Mouse (Mus musculus): ENCODE results near the gene Scaf8. TPM values are rescaled to one million over a fixed set of nuclear protein-coding genes. Genes with fewer than 3 reads are reported as not detected.
A peak's percentile ranks its signal among the peaks of the same experiment; 100 is the strongest.
"Not testable (repeated sequence)": the region's sequence is repeated elsewhere in the genome, so short reads cannot be mapped to it uniquely, and the experiment has no call there.

Gene Scaf8
- polyA plus RNA-seq, 1 experiment from 2014 or later: 24.9 TPM

DNA sequence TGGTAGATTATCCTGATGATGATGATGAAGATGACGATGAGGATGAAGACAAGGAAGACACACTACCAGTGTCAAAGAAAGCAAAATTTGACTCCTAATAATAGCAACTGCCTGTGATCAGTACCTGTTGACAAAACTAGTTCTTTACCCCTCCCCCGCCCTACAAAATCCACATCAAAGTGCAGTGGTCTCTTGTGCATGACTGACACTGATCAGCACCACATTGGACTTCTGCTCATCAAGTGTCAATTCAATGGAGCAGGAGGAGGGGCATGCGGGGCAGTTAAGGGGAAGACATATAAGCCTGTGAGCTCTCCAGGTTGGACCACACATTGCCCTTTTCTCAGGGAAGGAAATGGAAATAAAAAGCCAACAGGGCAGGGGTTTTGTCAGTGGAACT lies 29.6 kb upstream of the Scaf8 start:
- no peak overlapping the region for H3K27ac ChIP-seq
- no peaks in the 10 kb centered on the region for H3K4me1 ChIP-seq
- peak overlapping the region; percentile 48; the same call in 1 of the 2 replicates for H3K9ac ChIP-seq
- H3K4me3 ChIP-seq: peak overlapping the region; percentile 47
- no peaks in the 10 kb centered on the region for H3K36me3 ChIP-seq
- 75% methylated on average over 3 of the region's 3 CpGs for WGBS
- no peaks in the 10 kb centered on the region for H3K27me3 ChIP-seq (replicated peaks)
- peaks cover 3% of the 10 kb centered on the region; the same call in 1 of the 2 replicates for H3K9me3 ChIP-seq
- no peak for ATAC-seq (ENCODE audit: low FRiP score, low read depth)
- peak overlapping the region; percentile 64 for H3K4me2 ChIP-seq (replicated peaks)

DNA sequence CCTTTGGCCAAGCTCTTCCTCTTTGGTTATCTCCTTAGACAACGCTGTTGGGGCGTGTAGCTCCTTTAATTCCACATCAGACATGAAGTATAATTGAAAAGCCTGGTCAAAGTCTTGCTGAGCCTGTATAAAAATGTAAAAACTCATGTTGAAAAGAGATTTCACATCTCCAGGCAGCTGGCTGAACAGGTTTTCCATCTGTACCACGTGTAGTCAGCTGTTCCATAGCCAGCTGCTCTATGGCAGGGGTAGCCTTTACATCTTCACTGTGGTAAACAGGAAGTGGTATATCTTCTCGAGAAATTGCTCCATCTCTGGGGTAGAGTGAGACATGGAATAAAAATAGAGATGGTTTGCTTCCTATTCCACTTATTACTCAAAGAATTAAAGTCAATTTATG lies 22.1 kb upstream of the Scaf8 start:
- no peaks in the 10 kb centered on the region for H3K9me3 ChIP-seq
- WGBS: 53% methylated on average over 4 of the region's 4 CpGs
- no peak for ATAC-seq (ENCODE audit: low FRiP score, low read depth)
- no peak overlapping the region for H3K27ac ChIP-seq
- no peaks in the 10 kb centered on the region for H3K36me3 ChIP-seq
- H3K4me3 ChIP-seq: no peak overlapping the region
- no peak overlapping the region for H3K4me2 ChIP-seq (replicated peaks)
- no peaks in the 10 kb centered on the region for H3K4me1 ChIP-seq
- H3K27me3 ChIP-seq (replicated peaks): no peaks in the 10 kb centered on the region
- H3K9ac ChIP-seq: no peak overlapping the region

DNA sequence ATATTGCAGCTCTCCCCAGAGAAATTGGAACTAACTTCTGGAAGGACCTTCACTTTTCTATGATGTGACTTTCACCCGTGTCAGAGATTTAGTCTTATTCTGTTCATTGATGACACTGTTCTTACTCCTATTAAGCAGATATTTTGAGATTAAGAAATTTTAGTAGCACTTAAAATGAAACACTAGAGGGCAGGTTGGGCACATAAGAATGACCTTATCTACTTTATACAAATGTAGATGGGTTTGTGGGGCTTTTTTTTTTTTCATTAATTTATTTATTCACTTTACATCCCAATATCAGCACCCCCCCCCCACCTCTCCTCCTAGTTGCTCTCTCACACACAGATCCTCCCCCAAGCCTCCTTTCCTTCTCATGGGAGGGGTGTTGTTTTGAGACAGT lies 15.5 kb upstream of the Scaf8 start:
- WGBS: 80% methylated on average over 1 of the region's 1 CpGs
- H3K4me1 ChIP-seq; H3K4me2 ChIP-seq (replicated peaks); H3K27ac ChIP-seq; H3K9me3 ChIP-seq; H3K9ac ChIP-seq; H3K4me3 ChIP-seq; ATAC-seq (ENCODE audit: low FRiP score, low read depth); H3K27me3 ChIP-seq (replicated peaks); H3K36me3 ChIP-seq: not testable (repeated sequence)

DNA sequence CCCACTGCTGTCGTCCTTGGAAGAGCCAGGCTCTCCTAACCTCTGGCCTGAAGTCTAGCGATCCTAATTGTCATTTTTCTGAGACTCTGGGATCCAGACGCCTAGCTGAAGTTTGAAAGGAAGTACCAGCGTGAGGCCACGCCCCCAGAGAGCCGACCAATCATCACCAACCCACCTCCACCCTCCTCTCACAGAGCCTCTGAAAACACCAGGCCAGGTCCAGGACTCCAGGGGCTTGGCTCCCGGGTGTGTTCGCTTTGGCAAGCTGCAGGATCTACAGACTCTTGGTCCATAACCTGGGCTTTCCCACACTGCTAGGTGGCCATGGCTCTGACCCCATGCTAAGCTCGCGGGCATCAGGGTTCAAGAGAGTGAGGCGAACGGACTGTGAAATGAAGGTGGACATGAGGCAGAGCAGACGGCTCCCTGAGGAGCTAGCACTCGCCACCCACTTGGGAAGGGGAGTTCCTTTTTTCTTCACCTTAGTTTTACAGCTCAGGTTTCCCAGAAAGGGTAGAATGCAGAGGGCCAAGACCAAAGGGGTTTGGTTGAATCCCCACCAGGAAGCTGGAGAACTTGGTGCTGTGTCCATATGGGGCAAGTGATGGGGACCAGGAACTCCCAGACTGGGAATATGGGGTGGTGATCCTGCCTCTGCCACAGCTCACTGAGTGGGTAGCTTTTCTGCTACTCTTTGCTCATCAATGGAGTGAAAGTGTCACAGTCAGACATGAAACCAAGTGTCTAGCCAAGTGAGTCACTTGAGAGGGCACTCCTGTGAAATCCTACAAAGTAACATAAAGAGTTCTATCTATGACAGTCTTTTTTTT lies 12.2 kb upstream of the Scaf8 start:
- whole genome bisulfite sequencing: 5% methylated on average over 14 of the region's 14 CpGs
- Histone ChIP-seq H3K9ac (peak overlapping the region; percentile 35; the same call in 1 of the 2 replicates), H3K4me2 (replicated peaks) (peak overlapping the region; percentile 59), H3K27me3 (replicated peaks) (no peaks in the 10 kb centered on the region), H3K4me1 (0 out of 2 replicates have a peak, but pooled peaks cover 7% of the 10 kb centered on the region), H3K4me3 (no peak overlapping the region), H3K27ac (no peak overlapping the region), H3K9me3 (no peaks in the 10 kb centered on the region), H3K36me3 (no peaks in the 10 kb centered on the region)
- peak; percentile 81; the same call in 1 of the 2 replicates for ATAC-seq (ENCODE audit: low FRiP score, low read depth)

DNA sequence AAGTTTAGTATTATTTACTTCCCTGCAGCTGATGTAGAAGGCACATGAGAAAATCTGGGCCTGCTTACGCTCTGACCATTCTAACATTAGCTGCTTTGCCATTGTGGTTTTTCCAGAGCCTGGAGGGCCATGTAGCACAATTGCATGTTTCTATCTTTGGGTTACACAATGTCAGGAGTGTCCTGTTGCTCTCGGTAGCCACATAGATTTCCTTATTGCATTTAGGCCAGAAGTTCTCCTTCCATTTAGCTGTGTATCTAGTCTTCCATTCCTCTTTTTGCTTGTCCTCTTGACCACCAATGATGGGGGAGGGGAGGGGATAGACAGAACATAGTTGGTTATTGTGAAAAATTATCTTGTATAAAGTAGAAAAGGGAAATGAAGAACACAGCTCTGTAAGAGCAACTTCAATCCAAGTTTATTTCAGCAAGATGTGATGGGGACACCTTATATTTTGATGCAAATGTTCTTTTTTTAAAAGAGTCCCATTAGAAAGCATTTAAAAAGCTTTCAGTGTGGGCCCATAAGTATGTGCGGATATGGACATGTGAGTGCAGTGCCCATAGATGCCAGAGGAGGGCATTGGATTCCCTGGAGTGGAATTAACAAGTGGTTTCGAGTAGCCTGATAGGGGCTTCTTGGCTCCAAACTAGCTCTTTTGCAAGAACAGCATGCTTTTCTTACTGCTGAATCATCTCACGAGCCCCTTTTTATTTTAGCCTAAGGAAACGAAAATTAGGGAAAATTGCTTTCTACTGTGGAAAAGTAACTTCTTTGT lies 10.4 kb upstream of the Scaf8 start:
- 91% methylated on average over 6 of the region's 6 CpGs for WGBS

GRCm38 (mm10) chr17:3105022-3105421 lies 9.8 kb upstream of the Scaf8 start:
- Histone ChIP-seq H3K4me3 (no peak overlapping the region), H3K27me3 (replicated peaks) (no peaks in the 10 kb centered on the region), H3K9me3 (no peaks in the 10 kb centered on the region), H3K9ac (no peak overlapping the region), H3K27ac (no peak overlapping the region), H3K4me2 (replicated peaks) (no peak overlapping the region), H3K4me1 (0 out of 2 replicates have a peak, but pooled peaks cover 7% of the 10 kb centered on the region), H3K36me3 (no peaks in the 10 kb centered on the region)
- 85% methylated on average over 1 of the region's 1 CpGs for whole genome bisulfite sequencing
- no peak for ATAC-seq (ENCODE audit: low FRiP score, low read depth)

More for the DNA sequence above, 10.4 kb upstream of the Scaf8 start:
- Histone ChIP-seq H3K9me3 (no peaks in the 10 kb centered on the region), H3K4me3 (no peak overlapping the region), H3K27ac (no peak overlapping the region), H3K27me3 (replicated peaks) (no peaks in the 10 kb centered on the region), H3K36me3 (no peaks in the 10 kb centered on the region), H3K4me2 (replicated peaks) (no peak overlapping the region), H3K4me1 (0 out of 2 replicates have a peak, but pooled peaks cover 7% of the 10 kb centered on the region), H3K9ac (no peak overlapping the region)
- no peak for ATAC-seq (ENCODE audit: low FRiP score, low read depth)

DNA sequence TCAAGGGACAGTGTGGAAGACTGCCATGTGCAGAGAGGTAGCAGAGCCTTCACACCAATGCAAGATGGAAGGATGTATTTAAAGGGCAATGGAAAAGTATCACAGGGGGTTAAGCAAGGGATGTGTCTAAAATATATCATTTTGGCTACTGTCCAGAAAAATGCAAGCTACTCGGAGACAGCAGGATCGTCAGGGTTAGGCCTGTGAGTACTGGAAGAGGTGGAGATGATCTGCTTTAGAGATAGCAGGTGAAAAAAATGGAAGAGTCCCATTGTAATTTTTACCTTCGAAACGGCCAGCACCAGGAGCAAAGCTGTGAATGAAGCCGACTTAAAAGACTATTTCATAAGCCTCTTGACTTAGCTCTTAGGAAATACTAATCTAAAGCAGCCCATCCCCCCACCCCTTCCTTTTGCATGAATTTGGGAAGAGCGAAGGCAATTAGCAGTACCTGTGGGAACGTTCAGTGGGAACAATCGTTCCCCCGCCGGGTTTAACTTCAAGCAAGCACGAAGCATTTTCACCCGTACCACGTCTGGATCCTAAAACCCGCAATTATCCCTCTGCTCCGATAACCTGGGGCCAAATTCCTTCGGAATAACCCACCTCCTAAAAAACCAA lies 925 bp upstream of the Scaf8 start:
- peaks cover 25% of the 10 kb centered on the region for H3K4me1 ChIP-seq
- peak overlapping the region; percentile 86 for H3K4me3 ChIP-seq
- H3K9ac ChIP-seq: peak overlapping the region; percentile 92
- peak overlapping the region; percentile 76 for H3K4me2 ChIP-seq (replicated peaks)
- no peaks in the 10 kb centered on the region for H3K9me3 ChIP-seq
- peak overlapping the region; percentile 98 for H3K27ac ChIP-seq
- H3K36me3 ChIP-seq: no peaks in the 10 kb centered on the region
- no peaks in the 10 kb centered on the region for H3K27me3 ChIP-seq (replicated peaks)
- no peak for ATAC-seq (ENCODE audit: low FRiP score, low read depth)
- 2% methylated on average over 16 of the region's 16 CpGs for WGBS

DNA sequence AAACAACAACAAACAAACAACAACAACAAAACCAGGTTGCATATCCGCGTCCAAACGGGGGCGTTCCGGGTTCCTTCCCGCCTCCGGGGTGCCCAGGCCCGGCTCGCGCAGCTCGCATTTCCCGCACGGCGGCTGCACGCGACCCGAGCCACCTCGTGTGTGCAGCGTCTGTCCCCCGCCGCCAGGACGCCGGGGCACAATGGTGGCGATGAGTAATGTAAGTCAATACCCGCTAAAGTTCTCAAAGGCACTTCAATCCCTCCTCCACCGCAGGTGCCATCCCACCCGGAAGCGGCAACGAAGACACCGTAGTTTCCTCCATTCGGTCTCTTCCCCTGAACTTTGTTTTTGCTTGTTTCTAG lies 433 bp upstream of the Scaf8 start:
- Histone ChIP-seq H3K36me3 (no peaks in the 10 kb centered on the region), H3K4me1 (peaks cover 25% of the 10 kb centered on the region), H3K4me2 (replicated peaks) (peak overlapping the region; percentile 76), H3K9ac (peak overlapping the region; percentile 92), H3K27ac (peak overlapping the region; percentile 98), H3K27me3 (replicated peaks) (no peaks in the 10 kb centered on the region), H3K4me3 (peak overlapping the region; percentile 86), H3K9me3 (no peaks in the 10 kb centered on the region)
- WGBS: under 1% methylated on average over 31 of the region's 31 CpGs
- ATAC-seq (ENCODE audit: low FRiP score, low read depth): peak; percentile 83

DNA sequence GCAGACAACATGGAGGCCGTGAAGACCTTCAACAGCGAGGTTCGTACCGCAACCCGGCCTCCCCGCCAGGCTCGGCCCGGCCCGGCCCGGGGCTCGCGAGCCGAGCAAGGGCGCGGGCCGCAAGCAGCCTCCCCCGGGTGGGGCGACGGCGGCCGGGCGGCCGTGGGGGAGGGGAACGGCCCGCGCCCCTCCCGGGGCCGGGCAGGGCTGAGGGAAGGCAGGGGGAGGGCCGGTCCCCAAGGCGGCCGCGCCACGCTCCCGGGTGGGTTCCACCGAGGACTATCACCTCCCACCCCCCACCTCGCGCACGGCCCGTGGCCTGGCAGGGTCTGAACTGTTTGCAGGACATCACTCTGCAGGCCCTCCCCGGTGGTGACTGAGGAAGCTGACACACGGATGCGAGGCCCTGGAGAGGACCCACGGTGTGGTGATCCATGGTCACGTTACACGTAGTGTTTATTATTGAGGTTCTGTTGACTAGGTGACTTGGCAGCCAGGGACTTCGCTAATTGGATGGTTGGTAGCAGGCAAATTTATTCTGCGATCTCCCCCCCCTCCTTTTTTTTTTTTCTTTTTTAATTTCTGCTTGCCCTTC lies 705 bp downstream of the Scaf8 start:
- no peaks in the 10 kb centered on the region for H3K27me3 ChIP-seq (replicated peaks)
- WGBS: under 1% methylated on average over 39 of the region's 47 CpGs
- peak overlapping the region; percentile 86 for H3K4me3 ChIP-seq
- H3K9ac ChIP-seq: peak overlapping the region; percentile 92
- peaks cover 25% of the 10 kb centered on the region for H3K4me1 ChIP-seq
- no peaks in the 10 kb centered on the region for H3K9me3 ChIP-seq
- H3K4me2 ChIP-seq (replicated peaks): peak overlapping the region; percentile 76
- no peak; the same call in none of the 2 replicates for ATAC-seq (ENCODE audit: low FRiP score, low read depth)
- H3K36me3 ChIP-seq: no peaks in the 10 kb centered on the region
- H3K27ac ChIP-seq: peak overlapping the region; percentile 98

GRCm38 (mm10) chr17:3120949-3121348 lies 6.2 kb downstream of the Scaf8 start:
- peaks cover 20% of the 10 kb centered on the region for H3K4me1 ChIP-seq
- H3K27ac ChIP-seq; H3K27me3 ChIP-seq (replicated peaks); ATAC-seq (ENCODE audit: low FRiP score, low read depth); H3K36me3 ChIP-seq; H3K9ac ChIP-seq; H3K9me3 ChIP-seq; H3K4me2 ChIP-seq (replicated peaks); H3K4me3 ChIP-seq: not testable (repeated sequence)
- 87% methylated on average over 8 of the region's 8 CpGs for WGBS

DNA sequence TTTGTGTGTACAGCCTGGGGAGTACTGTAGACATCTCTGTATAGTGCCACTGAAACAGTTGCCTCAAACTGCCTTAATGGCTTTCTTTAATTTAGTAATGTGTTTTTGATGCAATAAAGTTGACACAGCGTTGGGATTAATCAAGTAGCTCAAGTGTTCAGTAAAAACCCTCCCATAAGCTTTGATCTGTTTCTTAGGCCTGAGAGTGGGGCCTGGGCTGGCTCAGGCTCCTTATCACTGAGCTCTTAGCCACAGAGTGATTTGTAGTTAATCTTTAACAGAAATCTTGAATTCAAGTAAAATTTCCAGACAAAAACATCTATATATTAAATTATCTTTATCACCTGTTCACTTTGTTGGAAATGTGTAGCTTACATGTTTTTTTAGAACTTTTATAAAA lies 8.8 kb downstream of the Scaf8 start:
- H3K4me2 ChIP-seq (replicated peaks); H3K4me1 ChIP-seq; H3K9me3 ChIP-seq; H3K27ac ChIP-seq; H3K36me3 ChIP-seq; H3K4me3 ChIP-seq; H3K27me3 ChIP-seq (replicated peaks); H3K9ac ChIP-seq; ATAC-seq (ENCODE audit: low FRiP score, low read depth): not testable (repeated sequence)
- WGBS: 73% methylated on average over 1 of the region's 1 CpGs

- Histone ChIP-seq H3K4me2 (replicated peaks) (no peak overlapping the region), H3K9me3 (no peaks in the 10 kb centered on the region), H3K27ac (no peak overlapping the region), H3K4me3 (no peak overlapping the region), H3K4me1 (no peaks in the 10 kb centered on the region), H3K27me3 (replicated peaks) (no peaks in the 10 kb centered on the region), H3K36me3 (peaks cover 16% of the 10 kb centered on the region), H3K9ac (no peak overlapping the region)
- no peak for ATAC-seq (ENCODE audit: low FRiP score, low read depth)
- 98% methylated on average over 1 of the region's 1 CpGs for WGBS
Observed at GRCm38 (mm10) chr17:3128716-3129115, 13.9 kb downstream of the Scaf8 start.
